Mouse (Mus musculus) CH12.LX (cell line): ENCODE results near the gene Pik3c2g. TPM values are rescaled to one million over a fixed set of nuclear protein-coding genes. Genes with fewer than 3 reads are reported as not detected.

ENCODE experiments used
- DNase-seq: peaks from one replicate; pipeline ENCODE4 v3.0.0-alpha.2; 2013; ENCODE audit errors: extremely low read depth
- H3K27ac ChIP-seq: 2 replicates; pipeline ENCODE4 v1.5.1; 2012; ENCODE audit warnings: low read depth, mild to moderate bottlenecking, control low read depth, moderate library complexity; ENCODE audit not compliant: insufficient read depth
- H3K27me3 ChIP-seq: replicated peaks from 2 replicates; pipeline ENCODE3; 2012; ENCODE audit warnings: inconsistent platforms
- H3K36me3 ChIP-seq, 2 experiments: replicated peaks in 1 of 2; 2 replicates each; pipeline versions ENCODE3 to v1.6.1; 2012; ENCODE audit warnings: inconsistent platforms in 1 of 2, low read length in 1 of 2, mild to moderate bottlenecking in 1 of 2, mixed read lengths in 1 of 2, moderate library complexity in 1 of 2; ENCODE audit not compliant: control insufficient read depth in 1 of 2, insufficient read depth in 1 of 2
- H3K4me1 ChIP-seq, 2 experiments: 2 replicates each; pipeline ENCODE4 v1.6.1; 2012; ENCODE audit warnings: inconsistent platforms in 1 of 2, moderate library complexity in 1 of 2; ENCODE audit not compliant: insufficient read depth in 2 of 2, control insufficient read depth in 1 of 2
- H3K4me2 ChIP-seq: 2 replicates; pipeline ENCODE4 v1.6.1; 2012; ENCODE audit warnings: low read depth, mild to moderate bottlenecking, control low read depth; ENCODE audit not compliant: poor library complexity, insufficient read depth, severe bottlenecking
- H3K4me3 ChIP-seq, 3 experiments: fragments of 150-350 bp in 1 of 3; sonication (generic) in 1 of 3; replicated peaks in 1 of 3; 2 replicates each; pipeline versions ENCODE3 to v1.5.1; 2011 to 2012; ENCODE audit warnings: low read depth in 2 of 3, low read length in 2 of 3, mild to moderate bottlenecking in 2 of 3, moderate library complexity in 2 of 3, control low read depth in 1 of 3, improper control_type of control experiment in 1 of 3, inconsistent platforms in 1 of 3, mixed read lengths in 1 of 3; ENCODE audit not compliant: poor library complexity in 1 of 3
- H3K79me2 ChIP-seq: replicated peaks from 2 replicates; pipeline ENCODE4 v1.6.1; 2012; ENCODE audit warnings: mild to moderate bottlenecking, moderate library complexity; ENCODE audit not compliant: control insufficient read depth, poor library complexity, insufficient read depth, severe bottlenecking; ENCODE audit errors: extremely low read depth
- H3K9ac ChIP-seq: 2 replicates; pipeline ENCODE4 v1.6.1; 2012; ENCODE audit warnings: low read depth, mild to moderate bottlenecking, control low read depth, moderate library complexity; ENCODE audit not compliant: insufficient read depth
- H3K9me3 ChIP-seq: replicated peaks from 2 replicates; pipeline ENCODE3; 2012; ENCODE audit warnings: low read length, inconsistent platforms, mixed read lengths
- BHLHE40 ChIP-seq: IDR thresholded peaks from 2 replicates; pipeline ENCODE4 v1.6.1; 2011; ENCODE audit warnings: mild to moderate bottlenecking, low read depth, low read length, improper control_type of control experiment
- CHD2 ChIP-seq: IDR thresholded peaks from 2 replicates; pipeline ENCODE4 v1.6.1; 2011; ENCODE audit warnings: low read length, improper control_type of control experiment
- E2F4 ChIP-seq: IDR thresholded peaks from 2 replicates; pipeline ENCODE4 v1.6.1; 2011; ENCODE audit warnings: low read depth, low read length, improper control_type of control experiment; ENCODE audit not compliant: insufficient replicate concordance
- EP300 ChIP-seq: IDR thresholded peaks from 2 replicates; pipeline ENCODE4 v1.6.1; 2011; ENCODE audit warnings: low read length, improper control_type of control experiment
- ETS1 ChIP-seq: conservative IDR thresholded peaks from 2 replicates; pipeline ENCODE4 v1.6.1; 2012; ENCODE audit warnings: low read depth, mild to moderate bottlenecking, inconsistent platforms, low read length, improper control_type of control experiment, moderate library complexity
- GABPA ChIP-seq: IDR thresholded peaks from 2 replicates; pipeline ENCODE4 v1.6.1; 2012; ENCODE audit warnings: low read depth, low read length, improper control_type of control experiment, inconsistent platforms; ENCODE audit not compliant: insufficient replicate concordance
- HCFC1 ChIP-seq: IDR thresholded peaks from 2 replicates; pipeline ENCODE4 v1.6.1; 2012; ENCODE audit warnings: low read depth, mild to moderate bottlenecking, inconsistent platforms, low read length, improper control_type of control experiment
- IRF4 ChIP-seq: IDR thresholded peaks from 2 replicates; pipeline ENCODE4 v1.6.1; 2014; ENCODE audit warnings: low read depth, mild to moderate bottlenecking, inconsistent platforms, low read length, improper control_type of control experiment
- MAFK ChIP-seq: IDR thresholded peaks from 2 replicates; pipeline ENCODE4 v1.6.1; 2011; ENCODE audit warnings: low read length, improper control_type of control experiment; ENCODE audit not compliant: insufficient replicate concordance
- MAZ ChIP-seq: IDR thresholded peaks from 2 replicates; pipeline ENCODE4 v1.6.1; 2012; ENCODE audit warnings: low read depth, mild to moderate bottlenecking, inconsistent platforms, low read length, improper control_type of control experiment, moderate library complexity
- MEF2A ChIP-seq: IDR thresholded peaks from 2 replicates; pipeline ENCODE4 v1.6.1; 2014; ENCODE audit warnings: low read depth, mild to moderate bottlenecking, inconsistent platforms, low read length, improper control_type of control experiment, borderline replicate concordance
- MYC ChIP-seq: IDR thresholded peaks from 2 replicates; pipeline ENCODE4 v1.6.1; 2011; ENCODE audit warnings: low read depth, mild to moderate bottlenecking, improper control_type of control experiment, low read length
- NELFE ChIP-seq: IDR thresholded peaks from 2 replicates; pipeline ENCODE4 v1.6.1; 2011; ENCODE audit warnings: low read depth, low read length, improper control_type of control experiment
- PAX5 ChIP-seq: IDR thresholded peaks from 2 replicates; pipeline ENCODE4 v1.6.1; 2012; ENCODE audit warnings: low read length, inconsistent platforms, mixed read lengths
- RAD21 ChIP-seq: IDR thresholded peaks from 2 replicates; pipeline ENCODE4 v1.6.1; 2011; ENCODE audit warnings: low read depth, mild to moderate bottlenecking, low read length, improper control_type of control experiment, moderate library complexity
- TBP ChIP-seq: conservative IDR thresholded peaks from 2 replicates; pipeline ENCODE4 v1.6.1; 2011; ENCODE audit warnings: low read depth, low read length, improper control_type of control experiment
- TCF12 ChIP-seq: IDR thresholded peaks from 2 replicates; pipeline ENCODE4 v1.6.1; 2014; ENCODE audit warnings: low read depth, mild to moderate bottlenecking, inconsistent platforms, low read length, improper control_type of control experiment
- UBTF ChIP-seq: IDR thresholded peaks from 2 replicates; pipeline ENCODE4 v1.6.1; 2012; ENCODE audit warnings: low read depth, mild to moderate bottlenecking, inconsistent platforms, low read length, improper control_type of control experiment, moderate library complexity
- USF1 ChIP-seq: IDR thresholded peaks from 2 replicates; pipeline ENCODE4 v1.6.1; 2014; ENCODE audit warnings: low read depth, mild to moderate bottlenecking, inconsistent platforms, low read length, improper control_type of control experiment
- ZC3H11A ChIP-seq: IDR thresholded peaks from 2 replicates; pipeline ENCODE4 v1.6.1; 2012; ENCODE audit warnings: low read depth, mild to moderate bottlenecking, inconsistent platforms, low read length, improper control_type of control experiment
- ZKSCAN1 ChIP-seq: IDR thresholded peaks from 2 replicates; pipeline ENCODE4 v1.6.1; 2012; ENCODE audit warnings: low read depth, inconsistent platforms, low read length, improper control_type of control experiment, borderline replicate concordance
- ZNF384 ChIP-seq: IDR thresholded peaks from 2 replicates; pipeline ENCODE4 v1.6.1; 2012; ENCODE audit warnings: low read depth, low read length, improper control_type of control experiment, inconsistent platforms
- dilution Hi-C: fragments of 300-500 bp; cut with MboI; formaldehyde crosslinking; loops from 2 replicates; pipeline ENCODE4 v1.14.3; 2020; ENCODE audit warnings: low sequenced_read_pairs; ENCODE audit not compliant: extremely low pct_unique_long_range_greater_than_20kb, extremely low pct_ligation_motif_present
- in situ Hi-C: fragments of 300-500 bp; cut with MboI; formaldehyde crosslinking; loops from 3 replicates; pipeline ENCODE4 v1.14.3; 2019; ENCODE audit warnings: low sequenced_read_pairs, low pct_ligation_motif_present, low pct_unique_long_range_greater_than_20kb, mixed read lengths
- polyA plus RNA-seq: library from polyadenylated mRNA; unstranded; fragments of >175 nt; gene quantifications from 2 replicates; pipeline ENCODE4 v1.2.1, GENCODE M21; 2012; ENCODE audit warnings: low read depth; ENCODE audit not compliant: insufficient read length
- total RNA-seq, 2 experiments: library from RNA; depleted of rRNA; stranded (reverse); fragments of 300-350 nt in 1 of 2; fragments of >200 nt in 1 of 2; gene quantifications; 2 replicates each; pipeline ENCODE4 v1.2.3; 2012 to 2014

The Pik3c2g gene
- total and polyA plus RNA-seq, 3 experiments = not detected

- TF ChIP-seq CHD2 (no peak), TBP (no peak), HCFC1 (no peak), PAX5 (no peak), ZC3H11A (no peak), ETS1 (no peak), BHLHE40 (no peak)
- TF ChIP-seq, all 38 proteins: peak for 0
- Histone ChIP-seq H3K27ac (no peak overlapping the region), H3K79me2 (no peaks in the 10 kb centered on the region), H3K4me1 (no peaks in the 10 kb centered on the region), H3K27me3 (no peaks in the 10 kb centered on the region), H3K9me3 (peaks cover 41% of the 10 kb centered on the region), H3K4me2 (no peak overlapping the region), H3K9ac (no peak overlapping the region), H3K4me3 (no peak overlapping the region), H3K36me3 (no peaks in the 10 kb centered on the region)
- in situ Hi-C loops (no loop called here), dilution Hi-C loops (no loop called here)
- DNase-seq = no peak
Measured at GRCm38 (mm10) chr6:139846889-139847544, 260.0 kb downstream of the Pik3c2g start.

- in situ Hi-C loops = no loop called here
Measured at GRCm38 (mm10) chr6:139849931-139850330, 262.9 kb downstream of the Pik3c2g start.

GRCm38 (mm10) chr6:139851705-139852603 is 264.9 kb downstream of the Pik3c2g start:
- no peak for TF ChIP-seq TBP
- no peak for TF ChIP-seq RAD21
- no peak for TF ChIP-seq MAZ
- no peak for TF ChIP-seq MAFK
- no peak for TF ChIP-seq IRF4
- TF ChIP-seq ZKSCAN1 = no peak
- no peak for TF ChIP-seq GABPA
- TF ChIP-seq USF1 = no peak
- no peak for TF ChIP-seq EP300
- no peak for TF ChIP-seq ZNF384
- TF ChIP-seq MEF2A = no peak
- in situ Hi-C loops (no loop called here), dilution Hi-C loops (no loop called here)
- Histone ChIP-seq H3K36me3 (no peaks in the 10 kb centered on the region), H3K9me3 (peaks cover 60% of the 10 kb centered on the region), H3K9ac (no peak overlapping the region), H3K4me3 (no peak overlapping the region), H3K27ac (no peak overlapping the region), H3K4me2 (no peak overlapping the region), H3K27me3 (no peaks in the 10 kb centered on the region), H3K79me2 (no peaks in the 10 kb centered on the region), H3K4me1 (no peaks in the 10 kb centered on the region)
- DNase-seq = no peak

More at GRCm38 (mm10) chr6:139849931-139850330, 262.9 kb downstream of the Pik3c2g start:
- Histone ChIP-seq H3K4me2 (no peak overlapping the region), H3K79me2 (no peaks in the 10 kb centered on the region), H3K36me3 (no peaks in the 10 kb centered on the region), H3K9me3 (peaks cover 53% of the 10 kb centered on the region), H3K27ac (no peak overlapping the region), H3K27me3 (no peaks in the 10 kb centered on the region), H3K9ac (no peak overlapping the region), H3K4me1 (no peaks in the 10 kb centered on the region), H3K4me3 (no peak overlapping the region)
- dilution Hi-C loops = no loop called here
- TF ChIP-seq MYC (no peak), UBTF (no peak), NELFE (no peak), TCF12 (no peak), E2F4 (no peak)
- DNase-seq = no peak
